Mouse (Mus musculus) kidney, postnatal 14 days (tissue): ENCODE measurements around the gene Cd6.

Experiments used
- DNase-seq: peaks from one replicate; pipeline ENCODE4 v3.0.0; 2022; ENCODE audit warnings: mixed read lengths

Cd6 gene

DNA sequence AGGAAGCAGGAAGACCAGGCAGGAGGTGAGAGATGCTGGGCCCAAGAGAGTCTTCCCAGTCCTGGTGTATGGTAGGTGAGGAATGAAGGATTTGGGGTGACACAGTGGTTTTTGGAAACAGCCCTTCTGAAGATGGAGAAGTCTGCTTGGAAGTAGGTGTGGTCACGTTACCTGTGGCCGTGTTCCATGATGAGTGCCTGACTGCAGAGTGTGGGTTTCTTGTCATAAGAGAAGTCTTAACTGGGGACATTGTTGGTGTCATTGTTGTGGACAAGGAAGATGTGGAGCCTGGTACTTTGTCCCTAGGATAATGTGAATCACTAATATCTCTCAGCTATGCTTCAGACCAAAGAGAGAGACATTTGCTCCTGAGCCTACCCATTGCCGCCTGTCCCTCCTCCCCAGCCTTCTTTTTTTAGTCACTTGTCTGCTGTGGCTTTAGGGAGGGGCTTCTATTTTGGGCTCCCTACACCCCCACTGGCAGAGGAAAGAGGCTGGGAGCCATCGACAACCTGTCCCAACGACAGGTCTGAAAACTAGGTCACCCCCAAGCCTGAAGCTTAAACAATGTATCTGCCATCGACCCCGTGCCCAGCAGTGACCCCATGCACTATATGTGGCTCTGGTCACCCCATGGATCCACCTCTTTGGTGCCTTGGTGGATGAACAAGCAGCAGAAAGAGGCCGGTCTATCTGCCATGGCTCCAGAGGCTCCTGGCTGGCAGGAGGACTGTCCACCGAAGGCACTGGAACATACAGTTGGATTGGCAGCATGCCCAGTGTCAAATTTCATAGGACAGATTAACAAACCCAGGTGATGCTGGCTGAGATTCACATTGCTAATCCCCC lies 69.7 kb downstream of the Cd6 start:
- DNase-seq, result peak; percentile 18

GRCm38 (mm10) chr19:10759525-10759924 lies 70.3 kb downstream of the Cd6 start:
- DNase-seq, result no peak

- DNase-seq, result no peak
These were observed 71.2 kb downstream of the Cd6 start for GRCm38 (mm10) chr19:10758708-10759107.

- no peak for DNase-seq
These were observed 72.3 kb downstream of the Cd6 start for GRCm38 (mm10) chr19:10757526-10757925.

DNA sequence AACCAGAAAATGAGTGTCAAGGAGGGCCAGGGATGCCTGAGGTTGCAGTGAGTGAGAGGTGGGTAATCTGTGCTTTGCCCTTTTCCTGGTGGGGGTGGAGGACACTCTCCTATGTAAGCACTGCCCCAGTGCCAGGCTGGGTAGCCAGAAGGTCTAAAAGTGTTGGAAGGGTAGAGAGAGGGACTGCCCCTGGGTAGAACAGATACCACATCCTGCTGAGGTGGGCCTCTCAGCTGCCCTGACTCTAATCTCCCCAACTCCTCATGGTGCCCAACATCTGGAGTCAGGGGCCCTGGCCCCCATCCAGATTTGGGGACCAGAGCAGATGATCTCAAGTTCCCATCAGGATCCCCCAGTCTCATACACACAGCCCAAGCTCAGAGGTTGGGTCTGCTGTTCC lies 72.7 kb downstream of the Cd6 start:
- DNase-seq, result no peak

- DNase-seq, result no peak
These were observed 77.2 kb downstream of the Cd6 start for GRCm38 (mm10) chr19:10752646-10753045.

- DNase-seq, result no peak
These were observed 77.8 kb downstream of the Cd6 start for GRCm38 (mm10) chr19:10752106-10752505.

- DNase-seq, result no peak
These were observed 78.3 kb downstream of the Cd6 start for GRCm38 (mm10) chr19:10751607-10752006.

- no peak for DNase-seq
These were observed 79.7 kb downstream of the Cd6 start for GRCm38 (mm10) chr19:10750161-10750560.

DNA sequence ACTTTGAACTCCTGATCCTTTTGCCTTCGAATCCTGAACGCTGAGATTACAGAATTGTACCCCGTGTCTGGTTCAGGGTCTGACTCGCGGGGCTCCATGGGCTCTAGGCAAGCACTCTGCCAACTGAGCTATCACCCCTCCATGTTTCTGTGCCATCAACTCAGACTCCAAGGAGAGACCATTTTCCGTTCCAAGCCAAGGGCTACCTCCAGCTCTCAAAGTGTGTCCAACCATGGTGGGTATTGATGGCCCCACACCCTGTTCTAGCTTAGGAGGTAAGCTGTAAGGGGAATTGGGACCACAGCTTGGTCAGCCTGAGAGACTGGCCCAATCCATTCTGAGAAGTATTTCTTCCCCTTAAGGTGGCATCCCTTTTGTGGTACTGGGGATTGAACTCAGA lies 80.6 kb downstream of the Cd6 start:
- no peak for DNase-seq

DNA sequence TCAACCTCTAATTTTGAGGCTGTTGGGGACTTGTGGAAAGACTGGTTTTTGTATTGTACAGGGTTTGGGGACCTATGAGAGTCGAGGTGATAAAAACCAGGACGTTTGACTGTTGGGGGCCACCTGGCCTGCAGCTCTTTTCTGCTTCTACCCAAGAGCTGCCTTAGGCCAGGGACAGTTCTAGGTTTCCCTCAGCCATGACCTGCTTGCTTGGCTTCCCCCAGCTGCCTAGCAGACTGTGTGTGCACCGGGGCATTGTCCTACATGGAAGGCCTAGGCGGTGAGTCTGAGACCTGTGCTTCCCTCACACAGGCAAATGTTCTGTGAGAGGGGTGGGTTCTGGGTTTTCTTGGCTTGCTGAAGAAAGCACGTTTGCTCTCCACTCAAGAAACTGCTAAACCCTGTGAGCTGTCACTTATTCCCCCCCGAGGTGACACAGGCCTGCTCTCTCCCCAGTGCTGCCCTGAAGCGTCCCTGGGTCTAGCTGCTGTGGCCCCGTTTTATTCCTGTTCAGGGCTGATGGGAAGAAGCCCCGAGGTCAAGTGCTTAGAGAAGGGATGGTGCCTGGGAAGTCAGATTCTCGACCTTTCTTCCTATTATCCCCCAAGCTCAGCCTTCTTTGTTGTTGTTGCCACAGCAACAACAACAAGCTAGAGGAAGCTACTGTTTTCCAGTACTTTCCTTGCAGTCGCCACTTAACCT lies 81.3 kb downstream of the Cd6 start:
- no peak for DNase-seq

DNA sequence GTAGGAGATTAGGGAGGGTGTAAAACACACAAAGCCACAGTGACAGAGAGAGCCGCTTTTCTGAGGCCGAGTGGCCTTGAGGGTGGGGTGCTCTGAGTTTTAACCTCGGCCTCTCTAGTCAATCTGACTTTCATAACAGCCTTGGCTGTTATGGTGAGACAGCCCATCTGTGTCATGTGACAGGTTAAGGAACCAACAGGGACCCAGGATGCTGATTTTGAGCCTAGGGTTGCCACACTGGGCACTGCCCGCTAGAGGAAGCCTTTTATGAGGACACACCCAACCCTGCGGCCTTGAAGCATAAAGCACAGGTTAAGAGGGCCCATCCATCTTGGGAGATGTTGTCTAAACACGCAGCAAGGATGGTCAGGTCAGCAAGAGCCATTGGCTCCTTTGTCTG lies 82.1 kb downstream of the Cd6 start:
- DNase-seq, result no peak

GRCm38 (mm10) chr19:10747182-10747581 lies 82.7 kb downstream of the Cd6 start:
- DNase-seq, result no peak

GRCm38 (mm10) chr19:10742565-10742964 lies 87.3 kb downstream of the Cd6 start:
- no peak for DNase-seq

- no peak for DNase-seq
These were observed 87.7 kb downstream of the Cd6 start for GRCm38 (mm10) chr19:10742145-10742544.

GRCm38 (mm10) chr19:10740641-10741440 lies 89.0 kb downstream of the Cd6 start:
- peak; percentile 55 for DNase-seq

- no peak for DNase-seq
These were observed 89.9 kb downstream of the Cd6 start for GRCm38 (mm10) chr19:10739916-10740315.
